15 mouse cellular contexts compared by ENCODE assay signal in genomic region chr15:103289600-103289999, GRCm38 (mm10). TPM values are rescaled to one million over a fixed set of nuclear protein-coding genes. Genes with fewer than 3 reads are reported as not detected.
DNase-seq lines count a peak whose midpoint lies in the region; ATAC-seq and TF ChIP-seq lines count a peak whose summit lies in the region.
"Had no signal": no experiment of that assay in that cellular context is flagged by ENCODE, and none has a peak within 500 bp of the region (broad histone marks: within the 10 kb centered on the region; RNA-seq: fewer than 3 reads in every experiment).

No protein-coding gene starts in this region.

- no peak overlapping the region for H3K9ac ChIP-seq in embryonic facial prominence, embryonic 15.5 days
- H3K9ac ChIP-seq in hindbrain, postnatal 0 days (replicated peaks; ENCODE audit: low read length), result 0 out of 2 replicates have a peak overlapping the region, but pooled peaks have one; percentile 9
- peak overlapping the region; percentile 11; the same call in 1 of the 2 replicates for H3K9ac ChIP-seq in midbrain, embryonic 16.5 days (ENCODE audit: low read depth, low read length)
- H3K9ac ChIP-seq: heart, embryonic 15.5 days had no signal

- 43% methylated on average over 5 of the region's 5 CpGs for WGBS in kidney, adult 2 months
- WGBS in embryonic facial prominence, embryonic 15.5 days, result 45% methylated on average over 5 of the region's 5 CpGs
- WGBS in hindbrain, postnatal 0 days, result 30% methylated on average over 5 of the region's 5 CpGs
- 23% methylated on average over 5 of the region's 5 CpGs for WGBS in midbrain, embryonic 16.5 days

- H3K4me2 ChIP-seq in embryonic facial prominence, embryonic 15.5 days (replicated peaks), result no peak overlapping the region
- H3K4me2 ChIP-seq in hindbrain, postnatal 0 days (ENCODE audit: low read depth, low read length), result no peak overlapping the region
- H3K4me2 ChIP-seq in midbrain, embryonic 16.5 days (ENCODE audit: low read length), result no peak overlapping the region
- H3K4me2 ChIP-seq: heart, embryonic 15.5 days had no signal

- ATAC-seq in embryonic facial prominence, embryonic 15.5 days (ENCODE audit: insufficient number of reproducible peaks, low FRiP score, low TSS enrichment, low read depth), result no peak
- ATAC-seq in hindbrain, postnatal 0 days, result no peak
- ATAC-seq in midbrain, embryonic 16.5 days, result no peak
- no peak for ATAC-seq in inflammation-experienced regulatory T-cells, adult 6 months
- ATAC-seq: forebrain, embryonic 14.5 days; intestine, postnatal 0 days had no signal

- H3K27ac ChIP-seq in kidney, adult 2 months (ENCODE audit: insufficient read depth, low read depth, low read length), result no peak overlapping the region
- 0 out of 2 replicates have a peak overlapping the region, but pooled peaks have one; percentile 5 for H3K27ac ChIP-seq in embryonic facial prominence, embryonic 15.5 days (replicated peaks)
- no peak overlapping the region; the same call in 1 of the 2 replicates for H3K27ac ChIP-seq in hindbrain, postnatal 0 days
- H3K27ac ChIP-seq in midbrain, embryonic 16.5 days (ENCODE audit: low read length), result no peak overlapping the region
- H3K27ac ChIP-seq: heart, embryonic 15.5 days had no signal

- TF ChIP-seq POLR2A in kidney, adult 2 months (IDR thresholded peaks at IDR 0.05; ENCODE audit: low read depth, low read length), result no peak

- no peaks in the 10 kb centered on the region for H3K9me3 ChIP-seq in embryonic facial prominence, embryonic 15.5 days (replicated peaks)
- H3K9me3 ChIP-seq in hindbrain, postnatal 0 days (ENCODE audit: low read length), result no peaks in the 10 kb centered on the region
- H3K9me3 ChIP-seq in midbrain, embryonic 16.5 days (replicated peaks; ENCODE audit: control insufficient read depth, low read length, poor library complexity, severe bottlenecking), result no peaks in the 10 kb centered on the region
- H3K9me3 ChIP-seq: heart, embryonic 15.5 days had no signal

- peak; percentile 28 for DNase-seq in kidney, adult 2 months
- no peak for DNase-seq in kidney, adult 18-20 months
- DNase-seq in hindbrain, postnatal 0 days (ENCODE audit: low spot score), result no peak
- DNase-seq in embryo, embryonic 9.5 days (ENCODE audit: extremely low spot score), result no peak
- DNase-seq: cerebellum, adult 2 months; embryo, embryonic 11 days; gastrocnemius, postnatal 14 days; right cerebral cortex, postnatal 4 days had no signal

- peaks cover 14% of the 10 kb centered on the region for H3K4me1 ChIP-seq in kidney, adult 2 months (ENCODE audit: control insufficient read depth, insufficient read depth, low read length)
- peaks cover 27% of the 10 kb centered on the region for H3K4me1 ChIP-seq in embryonic facial prominence, embryonic 15.5 days
- H3K4me1 ChIP-seq in hindbrain, postnatal 0 days (ENCODE audit: insufficient read depth, low read length), result 0 out of 2 replicates have a peak, but pooled peaks cover 3% of the 10 kb centered on the region
- H3K4me1 ChIP-seq in midbrain, embryonic 16.5 days (ENCODE audit: control insufficient read depth, insufficient read depth, low read length), result no peaks in the 10 kb centered on the region; the same call in 1 of the 2 replicates

- TF ChIP-seq CTCF in kidney, adult 2 months (conservative IDR thresholded peaks at IDR 0.05; ENCODE audit: insufficient read depth, insufficient read length, low read depth, low read length), result no peak
- no peak for TF ChIP-seq CTCF in hindbrain, postnatal 0 days (IDR thresholded peaks at IDR 0.05; ENCODE audit: low read depth)

- no peaks in the 10 kb centered on the region for H3K36me3 ChIP-seq in kidney, adult 2 months (ENCODE audit: control insufficient read depth, insufficient read depth, low read length)
- peaks cover 31% of the 10 kb centered on the region for H3K36me3 ChIP-seq in embryonic facial prominence, embryonic 15.5 days
- H3K36me3 ChIP-seq in hindbrain, postnatal 0 days (ENCODE audit: insufficient read depth, low read length), result peaks cover 4% of the 10 kb centered on the region; the same call in 1 of the 2 replicates
- peaks cover 12% of the 10 kb centered on the region; the same call in 1 of the 2 replicates for H3K36me3 ChIP-seq in midbrain, embryonic 16.5 days (ENCODE audit: control insufficient read depth, insufficient read depth, low read length)

- no peak overlapping the region for H3K4me3 ChIP-seq in kidney, adult 2 months (ENCODE audit: insufficient read depth, low read depth, low read length)
- no peak overlapping the region for H3K4me3 ChIP-seq in embryonic facial prominence, embryonic 15.5 days (replicated peaks)
- no peak overlapping the region for H3K4me3 ChIP-seq in hindbrain, postnatal 0 days (ENCODE audit: low read length)
- H3K4me3 ChIP-seq in midbrain, embryonic 16.5 days (ENCODE audit: low read depth, low read length), result no peak overlapping the region
- H3K4me3 ChIP-seq: heart, embryonic 15.5 days had no signal

- H3K27me3 ChIP-seq in kidney, adult 2 months (replicated peaks; ENCODE audit: control insufficient read depth, insufficient read depth, low read length), result no peaks in the 10 kb centered on the region
- no peaks in the 10 kb centered on the region for H3K27me3 ChIP-seq in embryonic facial prominence, embryonic 15.5 days
- H3K27me3 ChIP-seq in hindbrain, postnatal 0 days (ENCODE audit: insufficient read depth, low read length), result no peaks in the 10 kb centered on the region
- no peaks in the 10 kb centered on the region for H3K27me3 ChIP-seq in midbrain, embryonic 16.5 days (ENCODE audit: control insufficient read depth, insufficient read depth, low read depth, low read length)
- H3K27me3 ChIP-seq: heart, embryonic 15.5 days had no signal

RNA-seq across cellular contexts. Expression of gene Copz1, which starts 17.1 kb away (rescaled TPM):
- 138 TPM in 2 replicates for polyA plus RNA-seq in kidney, adult 2 months (2012; rRNA removed)
- 264 and 279 TPM in 2 replicates for polyA plus RNA-seq in embryonic facial prominence, embryonic 15.5 days (2015; fragmentation: Nextera tagmentation; extraction: Ambion mirVana)
- total RNA-seq in hindbrain, postnatal 0 days (2014; rRNA removed), result 149 and 155 TPM in 2 replicates
- 181 TPM in 2 replicates for polyA plus RNA-seq in hindbrain, postnatal 0 days (2015; fragmentation: Nextera tagmentation; extraction: Ambion mirVana)
- polyA plus RNA-seq in midbrain, embryonic 16.5 days (2015; fragmentation: Nextera tagmentation; extraction: Ambion mirVana), result 200 and 205 TPM in 2 replicates
- 100 to 1,000 TPM; 216 to 248 (median 223) TPM for polyA plus RNA-seq in inflammation-experienced regulatory T-cells, adult 6 months (2017; shearing (Covaris generic))

RNA-seq across cellular contexts. Expression of gene Gpr84, which starts 20.8 kb away (rescaled TPM):
- polyA plus RNA-seq in kidney, adult 2 months (2012; rRNA removed), result 0.13 TPM in 1 of 2 replicates, not detected in the other
- 0.50 and 0.73 TPM in 2 replicates for polyA plus RNA-seq in embryonic facial prominence, embryonic 15.5 days (2015; fragmentation: Nextera tagmentation; extraction: Ambion mirVana)
- 0.58 and 0.86 TPM in 2 replicates for total RNA-seq in hindbrain, postnatal 0 days (2014; rRNA removed)
- 0.30 and 0.37 TPM in 2 replicates for polyA plus RNA-seq in hindbrain, postnatal 0 days (2015; fragmentation: Nextera tagmentation; extraction: Ambion mirVana)
- polyA plus RNA-seq in midbrain, embryonic 16.5 days (2015; fragmentation: Nextera tagmentation; extraction: Ambion mirVana), result 0.40 and 0.64 TPM in 2 replicates
- not detected for polyA plus RNA-seq in inflammation-experienced regulatory T-cells, adult 6 months (2017; shearing (Covaris generic))
- total RNA-seq: gastrocnemius, postnatal 14 days had no signal
- polyA plus RNA-seq: intestine, postnatal 0 days had no signal

RNA-seq across cellular contexts. Expression of gene Nfe2, which starts 31.4 kb away (rescaled TPM):
- 0.58 and 1.0 TPM in 2 replicates for polyA plus RNA-seq in kidney, adult 2 months (2012; rRNA removed)
- 2.0 and 2.3 TPM in 2 replicates for polyA plus RNA-seq in embryonic facial prominence, embryonic 15.5 days (2015; fragmentation: Nextera tagmentation; extraction: Ambion mirVana)
- 0.63 TPM in 1 of 2 replicates, not detected in the other for total RNA-seq in hindbrain, postnatal 0 days (2014; rRNA removed)
- 0.20 and 0.33 TPM in 2 replicates for polyA plus RNA-seq in hindbrain, postnatal 0 days (2015; fragmentation: Nextera tagmentation; extraction: Ambion mirVana)
- 0.52 and 0.68 TPM in 2 replicates for polyA plus RNA-seq in midbrain, embryonic 16.5 days (2015; fragmentation: Nextera tagmentation; extraction: Ambion mirVana)
- 1 to 10 TPM in 2 of 3 experiments, under 1 TPM in 1; 0.96 to 1.3 (median 1.1) TPM for polyA plus RNA-seq in inflammation-experienced regulatory T-cells, adult 6 months (2017; shearing (Covaris generic))
- total RNA-seq: gastrocnemius, postnatal 14 days; layer of hippocampus, postnatal 25 days had no signal

RNA-seq across cellular contexts. Expression of gene Hnrnpa1, which starts 49.4 kb away (rescaled TPM):
- polyA plus RNA-seq in kidney, adult 2 months (2012; rRNA removed), result 50.0 and 69.3 TPM in 2 replicates
- 667 and 669 TPM in 2 replicates for polyA plus RNA-seq in embryonic facial prominence, embryonic 15.5 days (2015; fragmentation: Nextera tagmentation; extraction: Ambion mirVana)
- 117 and 148 TPM in 2 replicates for total RNA-seq in hindbrain, postnatal 0 days (2014; rRNA removed)
- polyA plus RNA-seq in hindbrain, postnatal 0 days (2015; fragmentation: Nextera tagmentation; extraction: Ambion mirVana), result 596 and 630 TPM in 2 replicates
- polyA plus RNA-seq in midbrain, embryonic 16.5 days (2015; fragmentation: Nextera tagmentation; extraction: Ambion mirVana), result 630 and 680 TPM in 2 replicates
- 100 to 1,000 TPM; 360 to 441 (median 366) TPM for polyA plus RNA-seq in inflammation-experienced regulatory T-cells, adult 6 months (2017; shearing (Covaris generic))

RNA-seq across cellular contexts. Expression of gene Cbx5, which starts 50.0 kb away (rescaled TPM):
- polyA plus RNA-seq in kidney, adult 2 months (2012; rRNA removed), result 18.8 and 26.9 TPM in 2 replicates
- 84.3 and 86.2 TPM in 2 replicates for polyA plus RNA-seq in embryonic facial prominence, embryonic 15.5 days (2015; fragmentation: Nextera tagmentation; extraction: Ambion mirVana)
- total RNA-seq in hindbrain, postnatal 0 days (2014; rRNA removed), result 125 and 134 TPM in 2 replicates
- 95.3 and 98.1 TPM in 2 replicates for polyA plus RNA-seq in hindbrain, postnatal 0 days (2015; fragmentation: Nextera tagmentation; extraction: Ambion mirVana)
- 139 and 151 TPM in 2 replicates for polyA plus RNA-seq in midbrain, embryonic 16.5 days (2015; fragmentation: Nextera tagmentation; extraction: Ambion mirVana)
- polyA plus RNA-seq in inflammation-experienced regulatory T-cells, adult 6 months (2017; shearing (Covaris generic)), result 10 to 100 TPM; 21.7 to 48.8 (median 23.8) TPM
